Mouse (Mus musculus): ENCODE results near the gene Prr12. TPM values are rescaled to one million over a fixed set of nuclear protein-coding genes. Genes with fewer than 3 reads are reported as not detected.

Prr12 gene
- total RNA-seq (2023), result 68.4 TPM

DNA sequence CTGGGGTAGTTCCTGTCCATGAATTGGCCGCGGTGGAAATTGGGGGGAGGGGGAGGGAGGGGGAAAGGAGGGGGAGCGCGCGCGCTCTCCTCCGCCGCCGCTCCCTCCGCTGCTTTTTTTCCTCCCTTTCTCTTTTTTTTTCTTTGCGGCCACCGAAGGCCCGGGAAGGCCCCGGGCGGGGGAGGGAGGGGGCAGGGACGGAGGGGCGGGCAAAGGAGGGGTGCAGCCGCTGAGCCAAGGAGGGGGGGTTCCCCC is at the start of gene Prr12:
Gene Prr12, minus strand, starts transcription at position 20 of the 255 bp plus-strand sequence.

DNA sequence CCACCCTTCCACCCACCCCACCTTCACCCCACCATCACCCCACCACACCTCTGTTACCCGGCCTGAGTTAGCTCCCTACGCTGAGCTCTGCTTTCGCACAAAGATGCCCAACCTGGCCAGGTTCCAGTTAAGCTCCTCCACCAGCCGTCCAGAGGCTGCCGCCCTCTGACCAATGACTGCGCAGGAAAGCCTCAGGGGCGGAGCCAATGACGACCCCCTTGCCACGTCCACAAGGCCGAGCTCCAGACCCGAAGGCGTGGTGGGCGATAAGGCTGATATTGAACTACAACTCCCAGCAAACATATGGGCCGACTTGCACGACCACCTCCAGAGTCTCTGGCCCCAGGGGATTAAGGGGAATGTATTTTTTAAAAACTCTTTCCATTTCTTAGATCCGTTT is 39.4 kb upstream of the Prr12 start, which contains the start of gene Rcn3:
Gene Rcn3, minus strand, starts transcription at position 174 of the 400 bp plus-strand sequence.

DNA sequence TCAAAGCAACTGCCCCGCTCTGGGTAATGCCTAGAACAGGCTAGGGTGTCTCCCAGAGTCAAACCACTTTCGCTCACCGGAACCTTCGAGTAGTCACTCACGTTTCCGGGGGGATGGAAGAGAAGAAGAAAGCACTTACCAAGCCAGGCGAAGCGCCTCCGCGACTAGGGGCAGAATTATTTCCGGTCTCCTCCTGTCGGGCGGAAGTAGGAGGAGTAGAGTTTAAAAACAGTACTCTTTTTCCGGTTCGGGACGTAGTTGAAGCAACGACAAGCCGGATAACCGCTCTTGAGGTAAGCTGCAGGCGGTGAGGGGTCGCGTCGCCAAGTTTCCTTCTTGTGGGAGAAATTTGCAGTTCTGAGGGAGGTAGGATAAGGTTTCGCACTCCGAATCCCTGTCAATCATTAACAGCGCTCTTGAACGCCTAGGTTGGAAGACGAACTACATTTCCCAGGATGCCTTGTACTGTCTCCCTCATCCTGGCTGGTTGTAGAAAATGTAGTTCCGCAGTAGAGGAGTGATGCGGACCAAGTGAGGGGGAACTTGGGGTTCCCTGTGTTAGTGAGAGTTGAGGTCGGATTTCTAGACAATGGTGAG is 9.7 kb upstream of the Prr12 start, which contains the start of the genes Nosip and Prrg2:
Gene Nosip, plus strand, starts transcription at position 191 of the 597 bp plus-strand sequence.
Gene Prrg2, minus strand, starts transcription at position 439 of the 597 bp plus-strand sequence.

DNA sequence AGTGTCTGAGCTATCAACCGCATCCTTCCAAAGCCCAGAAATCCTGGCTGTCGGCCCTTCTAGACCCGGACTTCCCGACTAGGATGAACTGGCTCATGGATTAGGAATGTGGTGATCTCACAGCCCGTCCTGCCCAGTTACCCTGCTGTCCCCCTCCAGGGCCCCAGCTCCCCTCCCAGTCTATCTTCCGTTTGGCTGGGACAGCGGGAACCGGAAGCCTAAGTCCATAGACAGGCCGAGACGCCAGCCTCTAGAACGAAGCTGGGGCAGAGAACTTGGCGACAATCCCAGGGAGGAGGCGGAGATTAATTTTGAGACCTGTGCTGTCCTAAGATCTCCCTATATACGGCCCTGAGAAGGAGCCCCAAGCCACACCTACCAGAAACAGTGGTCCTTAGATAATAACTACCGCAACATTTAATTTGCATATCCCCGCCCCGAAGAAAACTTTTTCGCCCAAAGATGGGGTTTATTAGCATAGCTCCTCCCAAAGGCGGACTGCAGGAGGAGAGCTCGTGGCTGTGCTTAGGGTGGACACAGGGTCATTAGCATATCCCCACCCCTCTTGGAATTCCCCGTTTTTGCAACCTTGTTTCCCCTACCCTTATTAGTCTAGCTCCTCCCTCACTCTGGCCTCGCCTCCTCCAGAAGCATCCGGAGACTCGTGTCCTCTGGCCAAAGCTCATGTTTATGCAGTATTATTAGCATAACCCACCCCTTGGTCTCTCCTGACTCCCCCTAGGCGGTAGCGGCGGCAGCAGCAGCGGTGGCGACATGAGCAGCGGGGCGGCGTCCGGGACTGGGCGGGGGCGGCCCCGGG is 35.2 kb downstream of the Prr12 start, which contains the start of gene Rras:
Gene Rras, plus strand, starts transcription at position 720 of the 820 bp plus-strand sequence.

DNA sequence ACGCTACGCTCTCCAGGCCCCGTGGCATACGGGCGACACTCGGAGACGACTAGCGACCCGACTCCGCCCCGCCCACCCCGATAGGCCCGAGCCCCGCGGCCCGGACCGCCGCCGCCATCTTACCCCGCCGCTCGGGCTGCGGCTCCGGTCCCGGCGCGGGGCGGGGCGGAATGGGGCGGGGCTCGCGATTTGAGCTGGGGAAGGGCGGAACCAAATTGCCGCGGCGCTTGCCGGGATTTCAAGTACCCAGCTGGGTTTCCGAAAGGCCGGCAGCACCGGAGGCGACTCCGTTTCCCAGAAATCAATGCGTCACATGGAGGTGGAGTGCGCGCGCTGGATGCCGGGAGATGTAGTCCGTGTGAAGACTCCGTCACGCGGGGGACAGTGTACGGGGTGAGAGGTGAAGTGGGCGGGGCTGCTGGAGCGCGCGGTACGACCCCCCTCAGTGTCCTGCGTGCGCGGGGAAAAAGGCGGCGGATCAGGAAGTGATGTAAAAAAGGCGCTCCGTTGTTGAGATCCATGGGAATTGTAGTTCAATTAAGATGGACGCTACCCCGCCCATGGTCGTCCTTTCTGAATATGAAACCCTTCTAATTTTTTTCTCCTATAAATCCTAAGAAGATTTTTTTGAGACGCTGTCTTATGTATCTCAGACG is 36.6 kb downstream of the Prr12 start, which contains the start of gene Scaf1:
Gene Scaf1, minus strand, starts transcription at position 407 of the 656 bp plus-strand sequence.

DNA sequence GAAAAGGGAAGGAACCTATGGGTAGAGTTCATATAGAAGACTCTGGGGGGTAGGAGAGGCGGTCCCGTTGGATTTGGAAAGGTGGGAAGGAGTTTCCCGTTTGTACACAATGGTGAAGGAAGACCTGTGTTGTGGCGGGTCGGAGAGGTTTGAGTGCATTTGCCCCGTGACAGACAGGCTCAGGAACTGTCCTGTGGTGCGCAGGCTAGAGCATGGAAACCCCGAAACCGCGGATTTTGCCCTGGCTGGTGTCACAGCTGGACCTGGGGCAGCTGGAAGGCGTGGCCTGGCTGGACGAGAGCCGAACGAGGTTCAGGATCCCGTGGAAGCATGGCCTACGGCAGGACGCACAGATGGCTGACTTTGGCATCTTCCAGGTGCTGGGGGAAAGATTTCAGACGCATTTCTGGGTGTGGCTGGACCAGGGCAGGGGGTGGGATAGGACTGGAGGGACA is 54.2 kb downstream of the Prr12 start, which contains the start of gene Bcl2l12:
Gene Bcl2l12, minus strand, starts transcription at position 212 of the 455 bp plus-strand sequence.

GRCm38 (mm10) chr7:44997231-44997939 is 55.3 kb downstream of the Prr12 start, which contains the start of gene Irf3:
Gene Irf3 (plus strand): TSS chr7:44997648.

DNA sequence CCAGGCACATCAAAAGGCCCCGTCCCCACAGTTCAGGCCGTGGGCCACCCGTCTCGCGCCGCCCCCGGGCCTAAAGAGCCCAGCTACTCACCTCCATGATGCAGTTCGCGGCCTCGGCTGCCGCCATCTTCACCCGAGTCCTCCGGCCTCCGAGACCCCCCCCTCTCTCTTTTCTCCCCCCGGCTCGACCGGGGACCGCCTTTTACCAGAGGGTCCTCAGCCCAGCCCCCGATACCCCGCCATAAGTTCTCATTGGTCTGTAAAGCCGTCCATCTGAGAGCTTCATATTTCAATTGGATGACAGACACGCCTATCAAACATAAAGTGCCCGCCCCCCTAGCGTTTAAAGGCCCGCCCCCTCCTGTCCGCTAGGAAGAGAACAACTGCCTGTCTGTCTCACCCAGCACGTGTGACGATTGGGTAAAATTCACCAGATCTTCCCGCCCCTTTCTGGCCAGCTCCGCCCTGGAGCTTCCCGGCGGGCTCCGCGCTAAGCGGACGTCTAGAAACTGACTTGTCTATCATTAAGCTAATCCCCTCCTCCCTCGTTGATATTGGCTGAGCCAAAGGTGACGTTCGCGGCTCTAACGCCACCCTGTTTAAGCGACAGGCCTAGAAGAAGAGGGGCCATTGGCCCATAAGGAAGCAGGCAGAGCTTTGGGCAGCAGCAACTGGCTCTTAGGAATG is 66.3 kb downstream of the Prr12 start, which contains the start of gene Prmt1:
Gene Prmt1, minus strand, starts transcription at position 377 of the 687 bp plus-strand sequence.

Other genes starting within 250 kb of the Prr12 start
- gene Nup62, start 236.8 kb downstream of the Prr12 start, total RNA-seq (2023), result 30.5 TPM
- gene Il4i1, start 236.5 kb downstream of the Prr12 start, total RNA-seq (2023), result 11.5 TPM
- gene Atf5, start 236.2 kb downstream of the Prr12 start, total RNA-seq (2023), result 5.1 TPM
- 40.7 TPM for gene Akt1s1, start 203.9 kb downstream of the Prr12 start, total RNA-seq (2023)
- gene Tbc1d17, start 203.8 kb downstream of the Prr12 start, total RNA-seq (2023), result 102 TPM
- gene Pnkp, start 195.7 kb downstream of the Prr12 start, total RNA-seq (2023), result 51.4 TPM
- 17.6 TPM for gene Ptov1, start 183.1 kb downstream of the Prr12 start, total RNA-seq (2023)
- gene Med25, start 160.2 kb downstream of the Prr12 start, total RNA-seq (2023), result 74.7 TPM
- gene Fuz, start 156.8 kb downstream of the Prr12 start, total RNA-seq (2023), result 18.1 TPM
- 71.6 TPM for gene Ap2a1, start 123.4 kb downstream of the Prr12 start, total RNA-seq (2023)
- gene Tsks, start 109.7 kb downstream of the Prr12 start, total RNA-seq (2023), result not detected
- gene Cpt1c, start 78.0 kb downstream of the Prr12 start, total RNA-seq (2023), result 0.76 TPM
- 116 TPM for gene Prmt1, start 66.3 kb downstream of the Prr12 start, total RNA-seq (2023)
- gene Irf3, start 55.2 kb downstream of the Prr12 start, total RNA-seq (2023), result 134 TPM
- gene Bcl2l12, start 54.2 kb downstream of the Prr12 start, total RNA-seq (2023), result 12.2 TPM
- 92.7 TPM for gene Scaf1, start 36.5 kb downstream of the Prr12 start, total RNA-seq (2023)
- 5.5 TPM for gene Rras, start 34.9 kb downstream of the Prr12 start, total RNA-seq (2023)
- 75.9 TPM for gene Nosip, start 9.5 kb upstream of the Prr12 start, total RNA-seq (2023)
- gene Prrg2, start 9.8 kb upstream of the Prr12 start, total RNA-seq (2023), result 1.5 TPM
- gene Rcn3, start 39.3 kb upstream of the Prr12 start, total RNA-seq (2023), result 6.3 TPM
- gene Fcgrt, start 51.0 kb upstream of the Prr12 start, total RNA-seq (2023), result 16.1 TPM
- gene Rps11, start 71.6 kb upstream of the Prr12 start, total RNA-seq (2023), result 3,007 TPM
- 5,416 TPM for gene Rpl13a, start 75.9 kb upstream of the Prr12 start, total RNA-seq (2023)
- not detected for gene Gm45713, start 83.3 kb upstream of the Prr12 start, total RNA-seq (2023)
- 212 TPM for gene Flt3l, start 83.6 kb upstream of the Prr12 start, total RNA-seq (2023)
- 31.0 TPM for gene Pih1d1, start 101.4 kb upstream of the Prr12 start, total RNA-seq (2023)
- gene Aldh16a1, start 101.7 kb upstream of the Prr12 start, total RNA-seq (2023), result 51.1 TPM
- not detected for gene Slc17a7, start 111.1 kb upstream of the Prr12 start, total RNA-seq (2023)
- gene Gfy, start 126.7 kb upstream of the Prr12 start, total RNA-seq (2023), result not detected
- not detected for gene Pth2, start 128.1 kb upstream of the Prr12 start, total RNA-seq (2023)
- not detected for gene Ccdc155, start 152.0 kb upstream of the Prr12 start, total RNA-seq (2023)
- gene Dkkl1, start 159.3 kb upstream of the Prr12 start, total RNA-seq (2023), result not detected
- not detected for gene Tead2, start 162.9 kb upstream of the Prr12 start, total RNA-seq (2023)
- 344 TPM for gene Cd37, start 186.2 kb upstream of the Prr12 start, total RNA-seq (2023)
- gene Slc6a16, start 188.2 kb upstream of the Prr12 start, total RNA-seq (2023), result not detected
- gene Slc6a21, start 224.6 kb upstream of the Prr12 start, total RNA-seq (2023), result not detected

Measured in CD4-positive naive resting alpha-beta T cell, adult 76 days (primary cell).